Mouse (Mus musculus) urinary bladder, postnatal 36 days (tissue): ENCODE measurements around the gene Cnfn.
A peak's percentile ranks its signal among the peaks of the same experiment; 100 is the strongest.
"Not testable (repeated sequence)": the region's sequence is repeated elsewhere in the genome, so short reads cannot be mapped to it uniquely, and the experiment has no call there.

Experiments
- DNase-seq, 2 experiments: peaks; one replicate each; pipeline ENCODE4 v3.0.0; 2022; ENCODE audit warnings: low spot score in 2 of 2, mixed read lengths in 1 of 2

Gene Cnfn

GRCm38 (mm10) chr7:25365937-25366625, 3.4 kb downstream of the Cnfn start:
- no peak for DNase-seq

GRCm38 (mm10) chr7:25363632-25364031, 5.9 kb downstream of the Cnfn start:
- DNase-seq: no peak

- no peak for DNase-seq
Measured at GRCm38 (mm10) chr7:25363151-25363550, 6.4 kb downstream of the Cnfn start.

DNA sequence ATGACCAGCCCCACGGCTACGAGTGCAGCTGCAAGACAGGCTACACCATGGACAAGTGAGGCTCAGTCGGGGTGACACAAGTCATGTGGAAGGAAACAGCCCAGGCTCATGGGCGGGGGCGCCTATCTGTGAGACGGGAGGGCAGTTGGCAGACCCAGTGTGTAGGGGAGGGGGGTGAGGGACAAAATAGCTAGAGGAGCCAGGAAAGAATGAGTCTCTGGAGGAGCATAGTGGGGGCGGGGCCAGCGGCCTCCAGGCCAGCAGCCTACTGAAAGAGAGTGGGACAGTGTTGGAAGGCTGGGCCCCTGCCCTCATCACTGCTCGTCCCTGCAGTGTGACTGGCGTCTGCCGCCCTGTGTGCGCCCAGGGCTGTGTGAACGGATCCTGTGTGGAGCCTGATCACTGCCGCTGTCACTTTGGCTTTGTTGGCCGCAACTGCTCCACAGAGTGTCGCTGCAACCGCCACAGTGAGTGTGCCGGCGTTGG, 10.8 kb downstream of the Cnfn start:
- no peak for DNase-seq

DNA sequence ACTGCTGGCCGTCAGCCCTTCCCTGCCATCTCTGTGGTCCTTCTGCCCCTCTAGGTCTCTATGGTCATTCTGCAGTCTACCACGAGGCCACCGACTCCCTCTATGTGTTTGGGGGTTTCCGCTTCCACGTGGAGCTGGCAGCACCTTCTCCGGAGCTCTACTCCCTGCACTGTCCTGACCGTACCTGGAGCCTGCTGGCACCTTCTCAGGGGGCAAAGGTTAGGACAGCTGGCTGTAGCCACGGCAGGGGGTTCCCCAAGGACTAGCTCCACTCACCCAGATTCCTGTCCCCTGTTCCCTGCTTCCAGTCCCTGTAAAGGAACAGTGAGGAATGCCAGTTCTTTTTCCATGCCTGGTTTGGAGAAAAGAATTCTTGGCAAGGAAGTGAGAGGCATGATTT, 20.7 kb downstream of the Cnfn start:
- no peak for DNase-seq

DNA sequence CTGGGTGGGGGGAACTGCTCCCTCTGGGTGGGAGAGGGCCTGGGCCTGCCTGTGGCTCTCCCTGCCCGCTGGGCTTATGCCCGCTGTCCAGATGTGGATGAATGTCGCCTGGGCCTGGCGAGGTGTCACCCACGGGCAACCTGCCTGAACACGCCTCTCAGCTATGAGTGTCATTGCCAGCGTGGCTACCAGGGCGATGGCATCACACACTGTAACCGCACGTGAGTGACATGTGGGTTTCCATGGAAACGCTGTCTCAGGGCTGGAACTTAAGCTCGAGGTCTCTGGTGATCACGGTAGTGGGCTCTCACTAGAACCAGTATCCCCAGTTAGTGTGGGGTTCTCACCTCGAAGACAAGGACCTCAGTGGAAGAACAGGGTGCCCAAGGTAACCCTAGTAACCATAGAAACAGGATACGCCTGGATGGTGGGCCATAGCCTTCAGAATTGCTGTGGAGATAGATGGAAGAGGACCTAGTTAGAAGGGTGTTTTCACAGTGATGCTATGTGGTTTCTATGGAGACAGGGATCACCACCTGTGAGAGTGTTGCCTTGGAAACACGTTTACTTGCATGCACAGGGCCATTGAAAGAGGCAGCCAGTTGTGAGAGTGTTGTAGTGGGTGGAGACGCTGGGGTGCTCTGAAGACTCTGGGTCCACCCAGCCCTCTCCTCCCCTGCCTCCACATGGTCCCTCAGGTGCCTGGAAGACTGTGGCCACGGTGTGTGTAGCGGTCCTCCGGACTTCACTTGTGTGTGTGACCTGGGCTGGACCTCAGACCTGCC, 28.3 kb downstream of the Cnfn start:
- DNase-seq: no peak

DNA sequence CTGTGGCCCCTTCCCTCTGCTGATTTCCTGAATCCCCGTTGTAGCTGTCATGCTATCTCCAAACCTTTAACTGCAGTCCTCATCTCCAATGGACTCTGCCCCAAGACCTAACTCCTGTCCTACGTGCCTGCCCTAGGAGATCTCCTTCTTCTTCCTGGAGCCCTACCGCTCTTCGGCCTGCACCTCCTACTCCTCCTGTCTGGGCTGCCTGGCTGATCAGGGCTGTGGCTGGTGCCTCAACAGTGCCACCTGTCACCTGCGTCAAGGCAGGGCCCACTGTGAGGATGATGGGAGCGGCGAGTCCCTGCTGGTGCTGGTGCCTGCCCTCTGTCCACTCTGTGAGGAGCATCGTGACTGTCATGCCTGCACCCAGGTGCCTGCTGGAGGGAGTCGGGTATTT, 30.2 kb downstream of the Cnfn start:
- no peak for DNase-seq

GRCm38 (mm10) chr7:25334472-25334871, 35.1 kb downstream of the Cnfn start:
- no peak for DNase-seq

DNA sequence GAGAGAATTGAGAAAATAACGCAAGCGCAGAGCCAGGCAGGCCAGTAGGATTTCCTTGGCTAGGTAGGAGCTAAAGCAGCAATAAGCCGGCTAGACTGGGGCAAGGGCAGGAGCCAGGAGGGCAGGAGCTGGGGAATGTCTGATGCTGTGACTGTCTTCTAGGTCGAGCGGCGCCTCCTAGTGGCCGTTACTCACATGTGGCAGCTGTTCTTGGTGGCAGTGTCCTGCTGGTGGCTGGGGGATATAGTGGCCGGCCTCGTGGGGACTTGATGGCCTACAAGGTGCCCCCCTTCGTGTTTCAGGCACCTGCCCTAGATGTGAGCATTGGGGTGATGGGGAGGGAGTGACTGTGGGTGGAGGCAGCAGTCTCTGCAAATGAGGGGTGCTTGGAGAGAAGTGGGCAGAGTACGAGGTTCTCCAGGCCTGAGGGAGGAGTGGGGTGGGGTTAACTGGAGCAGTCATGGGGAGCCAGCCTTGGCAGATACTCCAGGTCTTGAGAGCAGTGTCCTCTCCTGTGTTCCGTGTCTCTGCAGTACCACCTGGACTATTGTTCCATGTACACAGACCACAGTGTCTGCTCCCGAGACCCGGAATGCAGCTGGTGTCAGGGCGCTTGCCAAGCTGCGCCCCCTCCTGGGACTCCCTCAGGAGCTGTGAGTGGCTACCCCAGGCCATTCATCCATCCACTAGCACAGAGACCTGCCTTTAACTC, 35.8 kb downstream of the Cnfn start:
- DNase-seq: peak; percentile 44 to 70

GRCm38 (mm10) chr7:25326233-25326632, 43.3 kb downstream of the Cnfn start:
- DNase-seq: no peak

- not testable (repeated sequence) for DNase-seq
Measured at GRCm38 (mm10) chr7:25325431-25325830, 44.1 kb downstream of the Cnfn start.

- DNase-seq: no peak
Measured at GRCm38 (mm10) chr7:25323219-25323618, 46.3 kb downstream of the Cnfn start.

GRCm38 (mm10) chr7:25322058-25322484, 47.5 kb downstream of the Cnfn start:
- peak in 1 of 2 experiments; percentile 47 for DNase-seq
